Mouse (Mus musculus): ENCODE data around the gene Asphd2. TPM values are rescaled to one million over a fixed set of nuclear protein-coding genes. Genes with fewer than 3 reads are reported as not detected.
"Not testable (repeated sequence)": the region's sequence is repeated elsewhere in the genome, so short reads cannot be mapped to it uniquely, and the experiment has no call there.

The Asphd2 gene
- 1 to 10 TPM; 3.4 to 4.8 TPM for total RNA-seq (2021)
- long read RNA-seq, experiment 1, partial matches to known transcripts: 0 of 10 reads
- long read RNA-seq, experiment 1, other reads (novel, unspliced or antisense): 9 of 10 reads
- long read RNA-seq, experiment 2, partial matches to known transcripts: 0 of 5 reads
- long read RNA-seq, experiment 2, other reads (novel, unspliced or antisense): 4 of 5 reads

DNA sequence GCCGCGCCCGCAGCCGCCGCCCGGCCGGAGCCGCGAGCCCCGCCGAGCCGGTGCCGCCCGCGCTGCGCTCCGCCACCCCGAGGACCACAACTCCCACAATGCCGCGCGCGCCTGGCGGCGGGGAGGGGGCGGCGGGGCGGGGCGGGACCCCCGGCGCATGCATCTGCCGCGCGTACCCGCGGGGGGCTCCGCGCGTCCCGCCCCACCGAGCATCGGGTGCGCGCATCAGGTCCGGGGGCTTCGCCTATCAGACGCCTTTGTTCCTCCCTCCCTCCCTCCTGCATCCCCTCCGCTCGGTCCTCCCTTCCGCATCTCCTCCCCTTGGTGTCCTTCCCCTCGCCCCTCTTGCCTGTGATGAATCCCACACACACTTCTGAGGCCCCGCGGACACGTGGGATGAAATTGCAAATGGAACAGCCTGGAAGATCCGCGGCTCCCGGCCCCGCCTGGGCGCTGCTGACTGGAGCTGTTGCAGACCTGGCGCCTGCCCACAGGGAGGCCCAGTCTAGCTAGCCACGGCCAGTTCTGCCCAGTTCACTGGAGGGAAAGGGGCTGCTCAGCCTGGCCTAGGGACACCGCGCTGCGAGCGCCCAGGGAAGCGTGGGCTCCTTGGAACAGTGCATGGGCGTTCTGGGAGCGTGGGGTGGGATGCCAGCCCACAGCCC, at the start of gene Asphd2:
Gene Asphd2, minus strand, starts transcription at position 88 of the 665 bp plus-strand sequence.
- peak; percentile 46 for DNase-seq

DNA sequence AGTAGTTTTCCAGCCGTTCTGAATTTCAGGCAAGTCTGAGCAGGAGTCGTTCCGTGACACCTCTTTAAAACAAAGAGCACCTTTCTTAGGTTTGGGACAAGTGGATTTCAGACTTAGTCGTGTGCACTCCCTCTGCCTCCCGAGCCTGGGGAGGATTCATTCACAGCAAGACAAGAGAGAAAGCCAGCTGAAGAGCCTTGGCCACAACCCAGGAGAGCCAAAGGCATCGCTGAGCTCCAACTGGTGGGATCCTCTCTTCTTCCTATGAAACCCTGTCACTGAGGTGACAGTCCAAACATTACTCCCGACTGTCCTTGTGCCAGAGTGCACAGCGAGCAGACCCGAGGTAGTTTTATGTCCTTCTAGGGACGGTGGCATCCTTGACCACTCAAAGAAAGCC, 43.9 kb upstream of the Asphd2 start:
- DNase-seq: no peak

DNA sequence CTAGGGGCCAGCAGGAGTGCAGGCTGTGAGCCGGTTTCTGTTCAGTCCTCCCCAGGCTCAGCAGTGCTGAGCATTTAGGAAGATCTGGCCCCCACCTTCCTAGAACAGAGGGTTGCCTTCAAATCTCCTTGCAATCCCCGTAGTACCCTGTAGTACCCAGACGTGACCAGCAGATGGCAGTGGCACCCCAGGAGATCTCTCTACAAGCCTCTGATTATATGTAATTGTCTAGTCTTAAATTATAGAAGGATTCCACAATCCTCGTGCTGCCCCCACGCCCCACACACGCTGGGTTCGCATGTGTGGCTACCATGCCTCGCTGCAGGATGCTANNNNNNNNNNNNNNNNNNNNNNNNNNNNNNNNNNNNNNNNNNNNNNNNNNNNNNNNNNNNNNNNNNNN, 38.3 kb upstream of the Asphd2 start:
- DNase-seq: peak; percentile 86

DNA sequence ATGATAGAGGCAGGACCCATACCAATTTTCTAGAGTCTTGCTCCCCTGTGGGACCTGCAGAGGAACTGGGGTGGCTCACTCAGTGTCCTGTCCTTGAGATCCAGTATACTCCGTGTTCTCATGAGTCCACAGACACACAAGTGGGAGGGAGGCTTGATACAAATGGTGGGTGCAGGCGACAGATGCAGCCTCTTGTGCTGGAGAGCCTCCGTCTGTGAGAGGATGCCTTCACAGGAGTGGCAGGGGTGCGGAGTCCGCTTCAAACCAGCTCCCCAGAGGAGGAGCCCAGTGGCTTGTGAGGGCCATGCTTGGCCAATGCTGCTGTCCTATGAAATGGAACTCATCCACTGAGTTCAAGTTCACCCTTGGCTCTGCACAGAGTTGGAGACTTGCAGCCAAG, 37.4 kb upstream of the Asphd2 start:
- no peak for DNase-seq

DNA sequence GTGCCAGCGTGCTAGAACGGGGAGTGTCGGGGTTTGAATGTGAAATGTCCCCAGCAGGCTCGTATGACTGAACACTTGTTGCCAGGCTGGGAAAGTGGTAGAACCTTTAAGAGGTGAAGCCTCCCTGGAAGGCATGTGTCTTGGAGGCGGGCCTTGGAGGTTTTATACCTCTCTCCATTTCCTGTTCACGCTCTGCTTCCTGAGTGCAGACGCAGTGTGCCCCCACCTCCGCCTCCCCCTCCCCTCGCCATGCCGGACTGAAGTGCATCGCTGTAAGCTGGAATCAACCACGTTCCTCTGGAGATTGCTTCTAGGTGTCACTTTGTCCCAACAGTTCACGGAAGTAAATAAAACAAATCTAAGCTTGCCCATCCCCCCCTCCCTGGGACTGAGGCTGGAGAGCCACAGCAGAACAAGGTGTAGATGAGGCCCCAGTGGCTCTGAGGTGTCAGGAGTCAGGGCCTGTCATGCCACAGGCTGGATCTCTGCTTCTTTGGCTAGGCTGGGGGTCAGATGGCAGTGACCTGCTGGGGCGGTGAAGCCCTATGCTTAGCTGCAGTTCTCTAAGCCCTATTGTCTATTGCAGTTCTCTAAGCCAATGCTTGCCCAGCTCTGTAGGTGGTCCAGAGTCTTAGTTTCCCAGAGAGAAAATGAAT, 36.6 kb upstream of the Asphd2 start:
- DNase-seq: no peak

DNA sequence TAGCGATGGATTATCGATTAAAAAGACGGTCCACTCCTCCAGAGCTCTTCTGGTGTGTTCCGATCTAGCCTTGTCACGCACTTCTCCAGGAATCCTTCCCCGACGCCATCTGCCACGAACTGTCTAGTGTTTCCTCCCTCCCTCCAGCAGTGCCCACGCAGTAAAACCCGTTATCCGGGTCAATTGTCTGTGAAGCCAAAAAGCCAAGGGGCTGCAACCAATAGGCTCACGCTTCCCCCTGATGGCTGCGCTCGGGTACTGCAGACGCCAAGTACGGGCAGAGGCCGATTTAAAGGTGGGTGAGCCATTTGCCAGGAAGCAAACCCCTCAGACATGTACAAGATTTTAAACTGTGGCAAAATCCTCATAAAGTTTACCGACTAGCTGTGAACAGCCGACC, 34.3 kb upstream of the Asphd2 start:
- DNase-seq: peak; percentile 86

DNA sequence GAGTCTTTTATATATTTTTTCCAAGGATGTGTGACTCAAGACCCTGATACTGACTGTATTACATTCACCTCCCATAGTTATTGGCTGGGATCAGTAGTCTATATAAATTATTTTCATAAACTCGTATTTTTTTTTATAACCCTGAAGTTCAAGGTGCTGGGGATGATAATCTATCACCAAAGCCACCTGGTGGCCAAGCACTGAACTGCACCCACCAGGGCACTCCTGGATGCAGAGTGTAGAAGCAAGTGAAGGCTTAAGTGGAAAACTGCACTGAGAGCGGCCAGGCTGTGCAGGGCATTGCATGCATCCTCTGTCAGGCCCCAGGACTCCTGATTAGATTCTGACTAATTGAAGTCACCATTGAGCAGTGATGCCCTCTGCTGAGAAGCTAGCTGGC, 32.6 kb upstream of the Asphd2 start:
- DNase-seq: peak; percentile 88

DNA sequence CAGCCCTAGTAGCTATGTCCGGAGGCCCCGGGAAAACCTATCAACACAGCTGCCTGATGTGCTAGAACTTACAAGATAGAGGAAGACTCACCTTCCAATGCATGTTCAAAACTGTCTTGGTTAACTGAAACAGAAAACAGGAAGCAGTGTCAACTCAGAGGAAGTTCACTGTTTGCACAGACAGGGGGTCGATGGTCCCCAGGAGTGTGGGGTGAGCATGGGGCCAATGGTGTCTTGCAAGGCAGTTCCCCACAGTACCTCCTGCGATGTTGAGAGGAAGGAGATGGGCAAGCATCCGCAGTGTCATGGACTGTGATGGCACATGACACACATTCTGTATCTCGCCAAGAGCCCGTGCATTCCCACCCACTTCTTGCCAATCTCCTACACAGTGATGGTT, 32.0 kb upstream of the Asphd2 start:
- DNase-seq: no peak

DNA sequence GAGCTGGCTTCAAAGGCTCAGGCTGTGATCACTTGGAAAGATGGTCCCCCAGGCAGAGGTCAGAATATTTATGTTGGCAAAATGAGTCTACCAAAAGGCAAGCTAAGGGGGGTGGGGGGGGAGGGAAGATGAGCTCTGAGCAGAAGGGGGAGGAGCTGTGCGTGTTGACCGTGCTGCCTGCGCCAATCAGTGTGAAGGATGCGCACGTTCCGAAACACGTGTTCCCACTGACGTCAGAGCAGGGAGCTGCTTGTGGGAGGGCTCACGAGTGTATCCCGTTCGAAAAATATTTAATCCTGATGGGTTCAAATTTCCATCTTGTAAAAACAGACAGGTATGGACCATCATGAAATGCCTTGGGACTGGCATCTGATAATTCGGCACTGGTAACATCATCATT, 24.9 kb upstream of the Asphd2 start:
- DNase-seq: no peak

DNA sequence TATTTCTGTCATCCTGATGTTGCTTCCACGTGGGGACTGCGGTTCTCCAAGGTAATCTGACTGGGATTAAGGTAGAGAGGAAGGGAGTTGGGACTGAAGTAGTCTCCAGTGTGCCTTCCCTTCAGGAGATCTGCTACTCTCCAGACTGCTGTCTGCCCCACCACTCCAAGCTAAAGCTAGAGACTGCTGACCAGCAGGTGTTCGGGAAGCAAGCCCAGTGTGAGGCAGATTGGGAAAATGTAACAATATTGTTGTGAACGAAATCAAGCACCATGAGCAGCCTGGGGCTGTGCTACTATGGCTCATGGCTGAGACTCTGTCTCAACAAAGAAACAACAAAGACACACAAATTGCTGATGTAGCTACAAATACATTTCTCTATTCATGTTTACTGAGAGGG, 23.4 kb upstream of the Asphd2 start:
- DNase-seq: no peak

DNA sequence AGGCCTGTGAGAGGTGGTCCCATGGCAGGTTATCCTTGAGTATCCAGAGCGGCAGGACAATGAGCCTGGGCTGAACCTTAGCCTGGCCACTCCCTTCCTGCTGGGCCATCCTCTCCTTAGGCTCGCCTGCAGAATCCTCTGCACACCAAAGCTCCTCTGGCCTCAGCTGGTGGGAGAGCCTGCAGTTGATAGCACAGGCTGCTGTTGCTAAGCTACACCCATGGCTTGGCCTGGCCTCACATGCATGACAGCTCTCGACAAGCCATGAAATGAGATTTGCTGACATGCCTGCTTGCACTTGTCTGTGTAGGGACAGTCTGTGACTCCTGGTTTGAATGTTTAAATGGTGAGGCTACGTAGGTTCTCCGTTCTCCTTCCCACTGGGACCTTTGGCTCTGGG, 22.0 kb upstream of the Asphd2 start:
- no peak for DNase-seq

DNA sequence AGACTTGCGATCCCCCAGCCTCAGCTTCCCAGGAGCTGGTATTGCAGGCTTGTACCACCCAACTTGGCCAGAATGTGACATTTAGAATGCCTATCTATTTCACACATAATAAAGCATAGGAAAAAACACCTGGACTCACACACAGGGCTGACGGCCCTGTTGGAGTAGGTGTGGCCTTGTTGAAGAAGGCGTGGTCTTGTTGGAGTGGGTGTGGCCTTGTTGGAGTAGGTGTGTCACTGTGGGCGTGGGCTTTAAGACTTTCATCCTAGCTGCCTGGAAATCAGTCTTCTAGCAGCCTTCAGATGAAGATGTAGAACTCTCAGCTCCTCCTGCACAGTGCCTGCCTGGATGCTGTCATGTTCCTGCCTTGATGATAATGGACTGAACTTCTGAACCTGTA, 18.1 kb upstream of the Asphd2 start:
- DNase-seq: not testable (repeated sequence)

DNA sequence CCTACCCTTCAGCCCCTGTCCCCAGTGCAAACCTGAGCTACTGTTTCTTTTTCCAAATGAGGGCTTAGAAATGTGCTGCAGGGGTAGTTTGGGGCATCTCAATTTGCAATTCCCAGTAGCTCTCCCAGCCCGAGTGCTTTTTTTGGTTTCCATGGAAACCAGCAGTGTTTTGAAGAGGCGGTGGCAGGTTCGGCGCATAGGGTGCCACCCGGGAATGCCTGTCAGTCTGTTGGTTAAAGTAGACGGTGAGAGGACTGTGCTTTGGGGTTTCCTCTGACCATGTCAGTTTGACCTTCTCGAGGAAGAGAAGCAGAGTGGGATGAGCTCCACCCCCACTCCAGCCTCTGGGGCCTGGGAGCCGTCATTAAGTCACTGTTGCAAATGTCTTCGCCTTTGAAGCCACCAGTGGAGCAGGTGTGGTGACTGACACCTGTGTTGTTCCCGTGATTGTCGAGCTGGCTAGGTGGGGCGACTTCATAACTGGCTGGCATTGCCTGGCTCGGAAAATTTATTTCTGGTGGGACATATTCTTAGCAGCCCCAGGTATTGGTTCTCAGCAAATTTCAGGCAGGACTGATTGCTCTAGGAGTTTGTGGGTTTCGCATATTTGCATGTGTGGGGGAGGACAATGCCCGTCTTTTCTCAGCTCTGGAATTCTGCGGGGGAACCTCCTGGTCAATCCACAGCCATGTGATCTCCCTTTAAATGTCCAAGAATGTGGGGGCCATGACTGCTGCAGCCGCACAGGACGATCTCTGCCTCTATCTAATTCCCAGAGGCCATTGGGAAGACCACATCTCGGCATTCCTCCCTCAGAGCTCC, 17.1 kb upstream of the Asphd2 start:
- DNase-seq: no peak

DNA sequence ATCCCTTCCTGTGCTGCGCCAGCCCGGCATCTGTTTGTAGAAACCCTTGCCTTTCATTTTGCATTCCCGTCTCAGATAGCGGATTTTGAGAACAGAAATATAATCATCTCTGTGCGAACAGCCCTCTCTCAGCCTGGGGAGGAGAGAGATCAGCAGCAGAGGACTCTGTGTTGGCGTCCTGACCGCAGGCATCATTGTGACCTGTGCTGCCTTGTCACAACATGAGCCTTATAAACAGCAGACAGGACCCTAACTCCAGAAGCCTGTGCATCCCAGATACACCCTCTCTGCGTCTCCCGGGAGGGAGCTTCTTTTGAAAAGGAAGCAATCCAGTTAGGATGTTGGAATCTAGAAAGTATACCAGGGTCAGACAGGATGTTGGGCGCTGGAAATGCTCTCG, 16.4 kb upstream of the Asphd2 start:
- no peak for DNase-seq

DNA sequence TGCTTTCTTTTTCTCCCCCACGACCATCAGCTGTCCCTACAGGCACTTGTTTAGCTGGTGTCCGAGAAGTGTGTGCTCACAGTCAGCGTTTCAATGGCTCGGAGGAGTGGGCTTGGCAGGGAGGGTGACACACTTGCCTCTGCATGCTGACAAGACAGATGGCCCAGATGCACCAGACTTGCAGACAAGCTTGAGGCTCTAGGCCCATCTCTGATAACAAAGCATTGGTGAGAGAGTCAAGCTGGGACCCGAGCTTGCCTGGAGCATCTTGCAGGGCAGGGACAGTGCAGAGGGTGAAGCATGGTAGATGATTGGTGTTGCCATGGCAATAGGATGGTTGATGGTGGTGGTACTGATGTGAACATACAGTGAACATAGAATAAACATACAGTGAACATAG, 14.6 kb upstream of the Asphd2 start:
- no peak for DNase-seq

DNA sequence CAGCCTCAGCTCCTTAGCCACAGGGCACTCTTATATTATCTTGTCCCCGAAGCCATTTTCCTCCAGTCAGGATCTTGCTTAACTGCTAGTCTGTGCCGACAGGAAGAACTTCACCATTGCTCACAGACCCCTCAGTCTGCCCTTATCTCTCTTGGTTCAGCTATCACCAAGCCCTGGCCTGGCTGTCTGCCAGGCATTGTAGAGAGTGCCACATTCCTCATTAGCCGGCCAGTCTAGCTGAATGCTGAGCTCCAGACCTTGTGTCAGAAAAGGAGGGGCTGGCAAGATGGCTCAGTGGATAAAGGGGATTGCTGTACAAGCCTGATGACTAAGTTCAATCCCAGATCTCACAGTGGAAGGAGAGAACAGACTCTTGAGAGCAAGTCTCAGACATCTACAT, 11.4 kb upstream of the Asphd2 start:
- DNase-seq: no peak

DNA sequence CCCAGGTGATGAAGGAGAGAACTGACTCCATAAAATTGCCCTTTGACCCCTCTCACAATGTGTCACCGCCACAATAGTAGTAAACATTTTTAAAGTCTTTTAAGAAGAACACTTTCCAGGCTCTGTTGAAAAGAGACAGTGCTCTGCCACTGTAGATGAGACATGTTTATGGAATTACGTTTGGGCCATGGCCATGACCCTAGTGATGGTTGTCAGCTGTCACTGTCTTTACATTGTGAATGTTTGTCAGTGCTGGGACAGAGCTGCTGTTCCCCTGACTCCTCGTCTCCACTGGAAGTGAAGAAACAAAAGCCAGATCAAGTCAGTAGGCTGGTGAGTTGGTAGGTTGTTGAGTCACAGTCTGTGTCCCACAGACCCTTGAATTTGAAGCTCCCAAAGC, 7.8 kb upstream of the Asphd2 start:
- no peak for DNase-seq

DNA sequence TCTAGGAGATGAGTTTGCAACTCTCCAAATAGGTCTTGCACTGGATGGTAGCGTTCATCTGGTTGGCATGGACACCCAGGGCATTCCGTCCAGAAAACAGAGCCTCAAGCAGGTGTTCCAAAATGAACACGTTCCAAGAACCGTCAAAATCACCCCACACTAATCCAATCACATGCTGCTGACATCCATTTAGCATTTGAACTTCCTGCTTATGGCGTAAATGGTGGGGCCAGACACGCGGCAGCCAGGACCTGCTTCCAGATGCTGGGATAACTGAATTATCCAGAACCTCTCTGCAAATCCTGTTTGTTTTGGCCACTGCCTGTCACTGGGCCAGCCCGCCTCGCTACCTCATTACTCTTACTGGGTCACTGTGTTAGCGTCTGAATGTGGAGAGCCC, 4.6 kb upstream of the Asphd2 start:
- DNase-seq: no peak

DNA sequence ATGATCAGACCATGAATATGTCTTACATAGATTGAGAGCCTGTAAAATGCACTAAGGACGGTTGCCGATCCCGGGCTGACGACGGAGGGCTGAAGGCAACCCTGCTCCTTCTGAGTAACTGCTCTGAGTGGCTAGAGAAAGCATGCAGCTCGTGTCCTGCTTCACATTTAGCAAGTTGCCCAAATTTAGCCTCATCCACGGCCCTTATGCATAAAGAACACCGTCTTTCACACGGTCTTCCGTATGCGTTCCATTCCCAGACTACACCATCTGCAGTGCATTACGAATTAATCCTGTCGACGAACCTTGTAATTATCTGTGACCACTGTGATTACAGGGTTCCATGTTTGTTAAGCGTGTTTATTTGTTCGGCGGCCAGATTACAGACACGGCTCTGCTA, 1.4 kb upstream of the Asphd2 start:
- DNase-seq: no peak

DNA sequence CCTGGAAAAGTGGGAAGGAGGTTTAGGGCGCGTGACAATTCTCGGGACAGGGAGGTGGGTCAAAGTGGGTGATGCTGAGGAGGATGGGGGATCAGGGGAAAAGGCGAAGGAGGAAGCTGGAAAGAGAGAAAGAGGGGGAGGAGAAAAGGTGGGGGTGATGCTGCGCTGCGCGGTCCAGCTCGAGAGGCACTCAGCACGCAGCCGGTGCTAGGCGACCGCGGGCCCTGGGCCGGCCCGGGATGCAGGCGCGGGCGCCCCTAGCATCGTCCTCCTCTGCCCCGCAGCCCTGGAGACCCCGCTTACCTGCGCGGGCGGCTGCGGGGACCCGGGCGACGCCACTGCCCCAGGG, 277 bp downstream of the Asphd2 start:
- DNase-seq: no peak

DNA sequence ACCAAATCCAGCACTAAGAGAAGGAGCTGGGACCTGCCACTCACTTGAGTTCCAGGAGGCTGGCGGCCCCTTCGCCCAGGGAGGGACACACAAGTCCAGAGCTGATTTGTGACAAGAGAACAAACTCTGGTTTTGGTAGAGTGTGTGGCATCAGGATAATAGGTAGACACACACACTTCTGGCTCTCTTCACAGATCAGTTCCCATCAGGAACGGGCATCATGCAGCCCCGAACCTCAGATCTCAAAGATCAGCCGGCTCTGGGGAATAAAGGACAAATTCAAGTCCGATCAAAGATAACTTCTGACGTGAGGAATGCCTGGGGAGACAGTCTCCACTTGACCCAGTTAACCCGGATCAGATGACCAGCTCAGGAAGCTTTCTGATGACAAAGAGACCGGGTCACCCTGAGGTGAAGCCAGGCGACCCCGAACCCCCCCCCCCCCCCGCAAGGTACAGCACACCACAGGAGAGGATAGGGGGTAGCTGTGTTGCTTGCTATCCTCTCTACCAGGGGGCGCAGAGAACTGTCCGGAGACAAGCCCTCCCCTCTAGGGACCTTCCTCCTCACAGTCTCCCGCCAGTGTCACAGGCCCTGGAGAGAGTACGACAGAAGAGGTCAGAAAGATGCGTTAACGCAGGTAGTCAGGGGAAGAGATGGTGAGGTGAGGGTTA, 788 bp downstream of the Asphd2 start:
- DNase-seq: no peak

DNA sequence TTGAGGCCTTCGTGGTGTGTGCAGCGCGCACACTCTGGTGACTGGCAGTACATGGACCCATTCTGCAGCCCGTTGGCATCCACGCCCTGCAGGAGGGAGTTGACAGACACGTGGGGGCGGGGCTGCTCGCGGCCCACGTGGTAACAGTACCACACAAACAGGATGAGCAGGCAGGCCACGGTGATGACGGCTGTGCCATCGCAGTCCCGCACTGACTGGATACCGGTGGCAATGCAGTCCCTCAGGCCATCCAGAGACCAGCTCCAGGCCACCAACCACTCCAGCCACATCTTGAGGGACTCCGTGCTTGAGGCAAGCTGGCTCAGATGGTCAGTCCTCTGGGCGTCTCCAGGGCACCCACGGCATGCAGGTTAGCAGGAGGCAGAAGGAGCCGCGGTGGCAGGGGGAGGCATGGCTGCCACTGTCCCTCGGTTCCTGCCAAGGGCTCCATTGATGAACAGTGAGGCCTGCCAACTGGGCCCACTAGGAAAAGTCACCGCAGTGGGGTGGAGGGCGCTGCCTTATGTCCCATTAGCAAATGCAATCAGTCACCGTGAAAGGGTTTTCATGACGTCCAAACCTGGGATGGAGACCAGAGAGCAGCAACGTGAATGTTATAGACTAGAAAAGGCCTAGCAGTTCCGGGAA, 2.9 kb downstream of the Asphd2 start:
- no peak for DNase-seq

Data from adrenal gland, postnatal 10 days (tissue).